Mouse (Mus musculus) limb, embryonic 15.5 days (tissue): ENCODE measurements around the gene Psg26. TPM values are rescaled to one million over a fixed set of nuclear protein-coding genes. Genes with fewer than 3 reads are reported as not detected.
"Not testable (repeated sequence)": the region's sequence is repeated elsewhere in the genome, so short reads cannot be mapped to it uniquely, and the experiment has no call there.

Experiments
- ATAC-seq: fragments of 200-750 bp; cut with Nextera tagmentation; 2 replicates; pipeline ENCODE4 v1.8.0; 2017; ENCODE audit warnings: low read depth, moderate TSS enrichment; ENCODE audit not compliant: insufficient number of reproducible peaks, low FRiP score, low TSS enrichment
- H3K27ac ChIP-seq: fragments of 300-500 bp; sonication (generic); 2 replicates; pipeline ENCODE4 v1.5.1; 2015; ENCODE audit warnings: moderate library complexity, mild to moderate bottlenecking, inconsistent platforms
- H3K27me3 ChIP-seq: fragments of 300-500 bp; sonication (generic); 2 replicates; pipeline ENCODE4 v1.6.1; 2015; ENCODE audit warnings: inconsistent platforms
- H3K36me3 ChIP-seq: fragments of 300-500 bp; sonication (generic); 2 replicates; pipeline ENCODE4 v1.6.1; 2015; ENCODE audit warnings: inconsistent platforms
- H3K4me1 ChIP-seq: fragments of 300-500 bp; sonication (generic); 2 replicates; pipeline ENCODE4 v1.6.1; 2015; ENCODE audit warnings: inconsistent platforms
- H3K4me2 ChIP-seq: fragments of 300-500 bp; sonication (generic); 2 replicates; pipeline ENCODE4 v1.6.1; 2015; ENCODE audit warnings: mild to moderate bottlenecking, inconsistent platforms
- H3K4me3 ChIP-seq: fragments of 300-500 bp; sonication (generic); 2 replicates; pipeline ENCODE4 v1.5.1; 2015; ENCODE audit warnings: mild to moderate bottlenecking, inconsistent platforms
- H3K9ac ChIP-seq: fragments of 300-500 bp; sonication (generic); 2 replicates; pipeline ENCODE4 v1.6.1; 2015; ENCODE audit warnings: inconsistent platforms
- H3K9me3 ChIP-seq: fragments of 300-500 bp; sonication (generic); 2 replicates; pipeline ENCODE4 v1.6.1; 2016; ENCODE audit warnings: inconsistent platforms
- WGBS: fragments of 180-500 bp; shearing (Covaris S2); methylation state at CpG from one replicate; pipeline ENCODE4 v1.1.7; 2015; 5-methylcytosine and 5-hydroxymethylcytosine counted together
- polyA plus RNA-seq: library from polyadenylated mRNA; unstranded; fragments of >200 nt; fragmentation: Nextera tagmentation; extraction: Ambion mirVana; gene quantifications from 2 replicates; pipeline ENCODE4 v1.2.1, GENCODE M21; 2015

Gene Psg26
- polyA plus RNA-seq, result not detected in 2 replicates

DNA sequence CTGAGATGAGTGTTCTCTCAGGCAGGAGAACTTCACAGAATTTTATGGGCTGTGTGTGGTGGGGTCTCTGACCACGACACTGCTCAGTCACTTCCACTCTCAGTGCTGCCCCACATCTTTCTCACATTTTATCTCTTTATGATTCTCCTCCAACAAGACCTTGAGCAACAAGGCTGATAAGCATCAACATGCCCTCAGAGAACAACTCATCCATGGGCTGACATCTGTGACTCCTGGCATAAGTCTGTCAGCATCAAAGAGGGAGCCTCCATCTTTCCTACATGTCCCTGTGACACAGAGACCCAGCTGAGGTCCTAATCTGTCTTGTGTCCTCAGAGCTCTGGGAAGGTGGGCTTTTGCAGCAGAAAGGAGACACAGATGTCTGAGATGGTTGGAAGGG is at the start of gene Psg26:
TSS of gene Psg26 (minus strand) at position 101 of the 400 bp plus-strand sequence.
- H3K4me1 ChIP-seq, result no peaks in the 10 kb centered on the region
- no peak within 1 kb of the TSS for H3K4me2 ChIP-seq
- 59% methylated on average over 1 of the region's 1 CpGs for WGBS

DNA sequence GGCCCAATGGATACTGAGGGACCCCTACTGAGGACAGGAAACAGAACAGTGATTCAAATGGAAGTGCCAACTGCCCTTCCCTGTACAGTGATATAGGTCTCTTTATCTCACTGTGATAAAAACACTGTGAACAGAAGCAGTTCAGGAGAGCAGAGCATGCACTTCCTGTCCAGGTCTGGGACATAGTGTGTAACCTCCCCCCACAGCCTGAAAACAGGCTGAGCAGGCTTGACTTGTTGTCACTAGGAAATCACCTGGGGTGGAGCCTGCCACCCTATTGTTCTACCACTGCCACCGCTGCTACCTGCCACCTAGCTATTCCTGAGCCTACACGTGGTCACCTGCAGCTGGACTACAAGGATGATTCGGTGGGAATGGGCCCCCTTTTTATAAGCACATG is 49.4 kb upstream of the Psg26 start:
- Histone ChIP-seq H3K9ac (no peak overlapping the region), H3K27ac (no peak overlapping the region), H3K4me3 (no peak overlapping the region), H3K4me2 (no peak overlapping the region), H3K27me3 (no peaks in the 10 kb centered on the region), H3K9me3 (no peaks in the 10 kb centered on the region), H3K36me3 (no peaks in the 10 kb centered on the region), H3K4me1 (no peaks in the 10 kb centered on the region)
- WGBS, result 63% methylated on average over 3 of the region's 3 CpGs
- ATAC-seq, result no peak

More for the DNA sequence above, at the start of gene Psg26:
- no peak for ATAC-seq
- Histone ChIP-seq H3K9me3 (peaks cover 13% of the 10 kb centered on the region), H3K27me3 (no peaks in the 10 kb centered on the region), H3K36me3 (no peaks in the 10 kb centered on the region), H3K27ac (no peak within 1 kb of the TSS), H3K9ac (no peak within 1 kb of the TSS), H3K4me3 (no peak within 1 kb of the TSS)

- no peak for ATAC-seq
- Histone ChIP-seq H3K27ac (no peak within 1 kb of the TSS), H3K9me3 (no peaks in the 10 kb centered on the region), H3K27me3 (no peaks in the 10 kb centered on the region), H3K36me3 (no peaks in the 10 kb centered on the region), H3K4me1 (no peaks in the 10 kb centered on the region), H3K4me3 (no peak within 1 kb of the TSS), H3K4me2 (no peak within 1 kb of the TSS), H3K9ac (no peak within 1 kb of the TSS)
- WGBS, result 77% methylated on average over 1 of the region's 1 CpGs
These were observed 48.2 kb upstream of the Psg26 start, which contains the start of gene Psg25 for GRCm38 (mm10) chr7:18532169-18532568. Gene Psg25 (minus strand): TSS chr7:18532269.

- Histone ChIP-seq H3K4me1 (no peaks in the 10 kb centered on the region), H3K27ac (no peak overlapping the region), H3K4me3 (no peak overlapping the region), H3K9ac (no peak overlapping the region), H3K9me3 (no peaks in the 10 kb centered on the region), H3K36me3 (no peaks in the 10 kb centered on the region), H3K4me2 (no peak overlapping the region), H3K27me3 (no peaks in the 10 kb centered on the region)
- no peak for ATAC-seq
- 89% methylated on average over 8 of the region's 8 CpGs for WGBS
These were observed 40.7 kb upstream of the Psg26 start for GRCm38 (mm10) chr7:18524668-18525067.

GRCm38 (mm10) chr7:18512848-18513247 is 28.9 kb upstream of the Psg26 start:
- H3K4me1 ChIP-seq, H3K27me3 ChIP-seq, H3K9ac ChIP-seq, H3K36me3 ChIP-seq, H3K4me3 ChIP-seq, H3K27ac ChIP-seq, ATAC-seq, H3K9me3 ChIP-seq, H3K4me2 ChIP-seq: not testable (repeated sequence)

GRCm38 (mm10) chr7:18512417-18512816 is 28.4 kb upstream of the Psg26 start:
- not testable (repeated sequence) for H3K27ac ChIP-seq, H3K27me3 ChIP-seq, H3K9ac ChIP-seq, H3K9me3 ChIP-seq, H3K4me3 ChIP-seq, H3K36me3 ChIP-seq, ATAC-seq, H3K4me2 ChIP-seq, H3K4me1 ChIP-seq
- 68% methylated on average over 2 of the region's 2 CpGs for WGBS

DNA sequence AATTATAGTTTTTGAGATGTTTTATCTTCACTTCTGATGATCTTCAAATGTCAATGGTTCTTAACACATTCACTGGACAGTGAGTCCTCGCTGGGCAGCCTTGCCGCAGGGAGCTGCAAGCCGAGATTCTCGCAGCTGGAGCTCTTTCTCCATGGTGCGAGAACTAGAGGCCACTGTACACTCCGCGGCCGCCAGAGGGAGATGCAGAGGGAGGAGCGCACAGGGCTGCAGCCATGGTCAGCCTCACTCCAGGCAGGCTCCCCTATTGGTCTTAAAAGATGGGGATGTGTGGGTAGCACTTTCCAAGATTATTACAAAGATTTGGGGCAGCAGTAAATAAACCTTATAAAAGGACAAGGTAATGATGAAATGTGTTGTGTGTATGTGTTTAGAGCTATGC is 27.5 kb upstream of the Psg26 start:
- Histone ChIP-seq H3K36me3 (no peaks in the 10 kb centered on the region), H3K27me3 (no peaks in the 10 kb centered on the region), H3K4me1 (no peaks in the 10 kb centered on the region), H3K27ac (no peak overlapping the region), H3K9me3 (no peaks in the 10 kb centered on the region), H3K9ac (no peak overlapping the region), H3K4me2 (no peak overlapping the region), H3K4me3 (no peak overlapping the region)
- ATAC-seq, result no peak
- 24% methylated on average over 9 of the region's 9 CpGs for WGBS

DNA sequence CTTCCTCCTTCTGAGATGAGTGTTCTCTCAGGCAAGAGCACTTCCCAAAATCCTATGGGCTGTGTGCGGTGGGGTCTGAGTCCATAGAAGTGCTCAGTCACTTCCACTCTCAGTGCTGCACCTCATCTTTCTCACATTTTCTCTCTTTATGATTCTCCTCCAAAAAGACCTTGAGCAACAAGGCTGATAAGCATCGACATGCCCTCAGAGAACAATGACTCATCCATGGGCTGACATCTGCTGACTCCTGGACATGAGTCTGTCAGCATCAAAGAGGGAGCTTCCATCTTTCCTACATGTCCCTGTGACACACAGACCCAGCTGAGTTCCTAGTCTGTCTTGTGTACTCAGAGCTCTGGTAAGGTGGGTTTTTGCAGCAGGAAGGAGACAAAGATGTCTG is 52.0 kb downstream of the Psg26 start, which contains the start of gene Psg28:
TSS of gene Psg28 (minus strand) at position 101 of the 400 bp plus-strand sequence.
- WGBS, result 84% methylated on average over 2 of the region's 2 CpGs
- H3K4me2 ChIP-seq, ATAC-seq: not testable (repeated sequence)

More for the DNA sequence above, 52.0 kb downstream of the Psg26 start, which contains the start of gene Psg28:
- not testable (repeated sequence) for H3K36me3 ChIP-seq, H3K9ac ChIP-seq, H3K4me3 ChIP-seq, H3K27me3 ChIP-seq, H3K4me1 ChIP-seq, H3K9me3 ChIP-seq, H3K27ac ChIP-seq

Other genes with a start within 250 kb of the Psg26 start
- 0.45 and 0.67 TPM in 2 replicates for gene Mill1, start 238.8 kb downstream of the Psg26 start, polyA plus RNA-seq
- not detected in 2 replicates for gene Psg18, start 129.2 kb downstream of the Psg26 start, polyA plus RNA-seq
- gene Psg28, start 52.1 kb downstream of the Psg26 start, polyA plus RNA-seq, result not detected in 2 replicates
- not detected in 2 replicates for gene Psg25, start 48.1 kb upstream of the Psg26 start, polyA plus RNA-seq
- not detected in 2 replicates for gene Psg27, start 83.1 kb upstream of the Psg26 start, polyA plus RNA-seq
- gene Psg23, start 132.3 kb upstream of the Psg26 start, polyA plus RNA-seq, result not detected in 2 replicates
- gene Psg21, start 172.5 kb upstream of the Psg26 start, polyA plus RNA-seq, result not detected in 2 replicates
- gene Psg20, start 202.0 kb upstream of the Psg26 start, polyA plus RNA-seq, result not detected in 2 replicates
- not detected in 2 replicates for gene Psg22, start 233.9 kb upstream of the Psg26 start, polyA plus RNA-seq